Mouse (Mus musculus) thymus, adult 18-20 months (tissue): ENCODE data around the gene St8sia1.

Source experiments
- DNase-seq, 2 experiments: peaks; one replicate each; pipeline ENCODE4 v3.0.0; 2022; ENCODE audit warnings: mixed read lengths in 2 of 2

Gene St8sia1

DNA sequence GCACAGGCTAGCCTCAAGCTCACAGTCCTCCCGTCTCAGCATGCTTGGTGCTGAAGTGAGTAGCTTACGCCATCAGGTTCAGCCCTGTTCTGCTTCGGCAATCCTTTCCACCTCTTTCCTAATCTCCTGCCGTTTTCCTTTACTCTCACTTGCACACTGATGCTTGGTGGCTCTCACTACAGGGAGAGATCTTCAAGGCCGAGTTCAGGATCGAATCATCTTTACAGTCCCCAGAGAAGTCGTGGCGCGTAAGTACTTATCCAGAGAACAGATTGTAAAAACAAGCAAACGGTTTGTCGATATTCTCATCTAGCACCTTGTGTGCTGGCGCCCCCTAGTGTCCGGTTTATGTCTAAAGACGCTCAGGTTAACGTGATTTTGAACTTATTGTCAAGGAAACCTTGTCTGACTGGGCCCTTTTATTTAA lies 149.7 kb downstream of the St8sia1 start:
- peak; percentile 59 to 66 for DNase-seq

DNA sequence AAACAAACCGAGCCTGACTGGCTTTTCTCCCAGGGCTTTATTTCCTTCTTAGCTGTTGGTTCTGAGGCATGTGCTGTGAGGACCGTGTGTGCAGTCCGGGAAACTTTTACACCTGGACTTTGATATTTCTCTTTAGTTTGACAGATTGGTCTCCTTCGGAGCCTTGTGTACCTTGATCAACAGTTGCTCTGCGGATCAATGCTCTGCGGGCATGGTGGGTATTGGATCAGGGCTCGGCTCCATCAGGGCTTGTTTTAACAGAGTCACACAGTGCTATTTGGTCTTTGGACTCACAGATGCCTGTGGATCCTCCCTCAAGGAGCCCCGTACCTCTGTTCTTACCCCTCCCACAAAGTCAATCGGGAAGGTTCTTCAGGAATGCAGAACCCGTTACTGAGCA lies 150.2 kb downstream of the St8sia1 start:
- no peak for DNase-seq

DNA sequence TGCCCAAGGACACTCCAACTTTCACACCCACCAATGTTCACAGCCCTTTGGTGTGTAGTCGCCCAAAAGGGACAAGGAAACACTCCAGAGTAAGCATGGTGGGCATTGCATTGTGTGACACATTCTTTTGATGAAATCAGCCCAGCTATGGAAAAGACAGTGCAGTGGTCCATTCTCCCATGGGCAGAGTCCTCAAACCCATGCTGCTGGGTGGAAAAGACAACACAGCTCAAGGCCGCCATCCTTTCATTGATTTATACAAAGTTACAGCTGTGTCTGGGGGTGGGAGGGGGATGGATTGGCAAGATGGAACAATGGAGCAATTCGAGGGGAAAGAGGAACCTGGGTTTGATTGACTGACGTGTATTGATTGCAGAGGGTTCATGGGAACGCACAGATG lies 151.3 kb downstream of the St8sia1 start:
- no peak for DNase-seq

DNA sequence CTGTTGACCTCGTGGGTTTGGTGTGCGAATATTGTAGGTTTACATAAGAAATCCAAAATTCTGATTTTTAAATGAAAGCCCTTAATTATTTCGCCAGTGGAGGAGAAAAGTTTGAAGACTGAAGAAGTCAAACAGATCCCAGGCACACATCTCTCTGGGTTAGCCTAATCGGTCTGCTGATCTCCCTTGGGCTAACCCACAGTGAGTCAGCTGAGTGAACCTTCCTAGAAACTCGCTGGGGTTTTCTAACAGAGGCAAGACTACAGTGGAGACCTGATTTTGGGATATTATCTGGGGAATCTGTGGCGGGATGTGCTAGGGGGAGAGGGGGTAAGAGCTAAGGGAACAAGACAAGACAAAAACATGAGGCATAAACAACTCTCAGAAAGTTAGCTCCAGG lies 154.0 kb downstream of the St8sia1 start:
- no peak for DNase-seq

DNA sequence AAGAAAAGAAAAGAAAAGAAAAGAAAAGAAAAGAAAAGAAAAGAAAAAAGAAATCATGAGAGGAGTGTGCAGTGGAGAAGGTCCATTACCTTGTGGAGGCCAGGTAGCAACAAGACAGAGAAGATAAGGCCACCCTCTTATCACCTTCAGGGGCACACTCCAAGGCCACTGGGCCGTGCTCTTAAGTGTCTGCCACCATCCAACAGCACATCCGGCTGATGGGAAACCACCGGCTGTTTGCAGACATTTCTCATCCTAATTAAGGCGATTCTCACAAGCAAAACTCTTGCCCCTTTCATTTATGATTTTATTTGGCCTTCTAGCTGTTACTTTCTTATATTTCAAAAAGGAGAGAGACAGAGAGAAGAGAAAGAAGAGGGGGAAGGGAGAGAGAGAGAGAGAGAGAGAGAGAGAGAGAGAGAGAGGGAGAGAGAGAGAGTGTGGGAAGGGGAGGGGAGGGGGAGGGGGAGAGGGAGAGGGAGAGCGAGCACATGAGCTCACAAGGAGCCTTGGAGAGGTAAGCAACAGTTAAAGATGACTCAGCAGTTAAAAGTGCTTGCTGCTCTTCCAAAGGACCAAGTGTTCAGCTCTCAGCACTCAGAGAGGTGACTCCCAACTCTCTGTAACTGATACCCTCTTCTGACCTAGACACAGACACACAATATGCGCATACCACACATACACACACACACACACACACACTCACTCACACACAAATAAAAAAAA lies 154.7 kb downstream of the St8sia1 start:
- DNase-seq, result no peak

DNA sequence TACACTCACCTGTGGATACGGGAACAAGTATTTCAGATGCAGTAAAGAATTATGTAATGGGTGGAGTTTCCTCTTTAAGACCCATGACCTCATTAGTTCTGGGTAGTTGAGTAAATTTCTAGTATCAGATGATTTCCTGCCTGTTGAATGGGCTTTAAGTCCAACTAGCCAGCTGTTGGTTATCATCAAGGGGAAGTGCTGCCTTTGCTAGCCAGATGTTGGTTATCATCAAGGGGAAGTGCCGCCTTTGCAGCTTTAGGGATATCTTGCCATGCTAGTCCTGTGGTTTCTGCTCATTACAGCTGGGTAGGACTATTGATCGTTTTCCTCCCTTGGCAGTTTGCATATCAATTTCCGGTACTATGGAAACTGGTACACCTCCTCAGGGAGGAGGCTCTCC lies 157.9 kb downstream of the St8sia1 start:
- no peak for DNase-seq

DNA sequence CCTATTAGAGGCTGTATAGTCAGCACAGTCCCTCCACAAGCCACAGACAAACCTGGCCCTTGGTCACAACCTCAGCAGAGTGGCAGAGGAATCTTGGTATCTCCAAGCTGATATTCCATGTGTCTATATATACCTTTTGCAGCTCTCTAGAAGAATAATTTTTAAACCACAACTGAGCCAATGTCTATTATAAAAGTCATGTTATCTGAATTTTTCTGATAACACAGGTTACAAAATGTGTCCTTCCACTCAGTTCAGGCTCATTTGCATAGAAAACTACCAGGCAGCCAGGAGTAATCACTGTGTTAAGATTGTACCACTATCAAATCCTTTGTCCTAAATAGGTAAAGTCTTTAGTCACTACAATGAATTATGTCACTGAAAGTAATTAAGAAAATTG lies 159.8 kb downstream of the St8sia1 start, which contains the start of gene Sult6b2:
Sult6b2 (minus strand) TSS at position 101 of the 400 bp plus-strand sequence.
- DNase-seq, result no peak

DNA sequence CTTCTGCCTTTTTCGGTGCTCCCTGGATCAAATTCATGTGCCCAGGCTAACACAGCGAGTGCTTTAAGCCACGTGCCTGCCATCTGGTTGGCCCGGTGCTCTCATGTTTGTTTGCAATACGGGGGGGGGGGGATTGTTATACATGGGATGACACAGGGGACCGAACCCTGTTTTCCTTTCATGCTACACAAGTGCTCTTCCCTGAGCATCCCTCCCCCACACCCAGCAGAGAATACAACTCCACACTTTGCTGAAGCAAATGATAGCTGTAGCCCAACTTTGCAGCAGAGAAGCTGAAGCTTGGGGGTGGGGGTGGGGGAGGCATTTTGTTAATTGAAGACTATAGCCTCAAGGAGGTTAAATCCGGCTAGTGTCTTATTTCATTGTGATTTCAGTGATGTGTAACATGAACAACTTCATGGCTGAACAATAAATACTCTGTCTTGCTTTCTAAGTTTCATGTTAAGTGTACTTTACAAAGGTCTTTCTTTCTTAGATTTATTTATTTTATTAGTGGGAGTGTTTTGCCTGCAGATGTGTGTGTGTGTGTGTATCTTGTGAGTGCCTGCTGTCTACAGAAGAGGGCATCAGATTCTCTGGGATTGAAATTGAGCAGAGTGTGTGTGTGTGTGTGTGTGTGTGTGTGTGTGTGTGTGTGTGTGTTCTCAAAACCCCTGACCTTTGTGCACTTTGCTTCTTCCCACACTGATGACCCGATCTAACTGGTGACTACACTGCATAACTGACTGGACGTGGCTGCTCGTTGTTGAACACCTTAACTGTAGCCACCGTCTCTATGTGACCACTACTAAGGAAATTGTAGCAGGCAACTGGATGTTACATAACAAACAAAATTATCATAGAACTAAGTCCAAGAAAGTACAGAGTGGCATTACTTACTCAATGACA lies 161.4 kb downstream of the St8sia1 start:
- no peak for DNase-seq

DNA sequence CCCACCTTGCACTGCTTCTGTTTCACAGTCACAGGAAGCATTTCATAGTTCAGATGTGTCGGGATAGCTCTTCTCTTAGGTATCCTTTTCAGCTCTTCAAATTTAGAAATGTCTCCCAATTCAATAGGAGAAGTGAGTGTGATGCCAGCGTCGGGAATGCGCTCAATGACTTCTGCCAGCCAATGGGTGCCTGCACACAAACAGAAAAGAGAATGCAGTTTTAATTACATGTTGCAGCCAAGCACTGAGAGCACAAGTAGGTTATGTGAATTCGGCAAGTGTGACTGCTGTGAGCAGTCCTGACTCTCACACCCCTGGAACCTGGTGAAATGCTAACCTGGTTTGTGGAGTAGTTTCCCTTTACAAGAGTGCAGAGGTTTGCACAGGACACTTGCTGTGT lies 162.6 kb downstream of the St8sia1 start:
- DNase-seq, result no peak

DNA sequence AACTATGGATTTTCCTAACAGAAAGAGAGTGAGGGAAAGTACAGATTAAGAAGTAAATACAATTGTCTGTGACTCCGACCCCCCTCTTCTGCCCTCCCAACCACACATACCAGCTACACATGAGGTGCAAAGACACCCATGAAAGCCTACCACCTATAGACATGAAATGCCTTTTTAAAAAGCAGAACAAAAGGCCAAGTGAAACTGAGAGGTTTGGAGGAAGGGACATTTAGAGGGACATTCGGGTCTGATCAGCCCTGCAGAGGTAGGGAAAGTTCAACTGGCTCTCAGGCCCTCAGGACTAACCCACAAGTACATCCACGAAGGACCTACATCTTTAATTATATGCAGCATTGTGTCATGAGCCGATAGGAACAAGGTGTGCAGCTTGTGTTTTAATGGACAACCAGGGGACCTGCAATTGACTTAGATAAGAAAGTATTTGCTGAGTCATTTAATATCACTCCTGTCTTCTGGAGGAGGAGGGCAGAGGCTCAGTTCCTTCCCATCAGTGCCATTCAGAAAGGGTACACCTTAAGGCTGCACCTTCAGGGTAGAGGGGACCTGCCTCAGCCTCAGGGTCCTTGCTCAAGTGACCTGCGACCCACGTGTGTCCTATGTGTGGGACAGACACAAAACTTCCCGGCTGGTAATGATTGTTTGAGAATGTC lies 164.4 kb downstream of the St8sia1 start:
- no peak for DNase-seq

DNA sequence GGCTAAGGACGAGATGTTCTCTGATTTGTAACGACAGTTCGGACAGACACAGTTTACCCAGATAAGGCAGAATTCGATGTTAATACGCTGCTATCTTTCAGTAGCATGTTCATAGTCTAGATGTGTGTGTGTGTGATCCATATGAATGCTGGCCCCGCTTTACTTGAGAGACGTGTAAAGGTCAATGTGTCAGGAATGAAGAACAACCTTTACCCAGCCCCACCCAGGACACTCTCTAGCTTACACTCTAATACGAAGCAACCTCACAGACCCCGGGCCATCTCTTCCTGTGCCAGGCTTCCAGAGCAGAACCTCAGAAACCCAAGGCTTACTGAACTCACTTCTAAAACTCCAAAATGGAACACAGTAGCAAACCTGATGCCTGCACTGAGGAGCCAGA lies 165.4 kb downstream of the St8sia1 start:
- DNase-seq, result no peak

DNA sequence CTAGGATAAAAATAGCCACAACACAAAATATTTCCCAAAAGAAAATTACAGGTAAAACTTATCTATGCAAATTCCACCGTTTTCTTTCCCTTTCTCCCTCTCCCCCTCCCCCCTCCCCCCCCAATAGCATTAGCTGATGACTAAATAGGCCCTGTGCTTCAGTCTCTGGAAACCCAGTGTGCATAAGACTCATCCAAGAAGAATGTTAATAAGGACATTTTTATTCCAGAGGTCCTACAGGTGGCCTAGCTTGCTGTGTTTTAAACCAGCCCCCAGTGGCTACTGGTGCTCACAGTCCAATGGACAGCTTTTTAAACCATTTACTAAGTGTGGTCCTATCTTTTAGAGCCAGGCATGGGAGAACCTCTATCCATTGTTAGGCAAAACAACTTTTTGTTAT lies 166.3 kb downstream of the St8sia1 start:
- DNase-seq, result no peak

DNA sequence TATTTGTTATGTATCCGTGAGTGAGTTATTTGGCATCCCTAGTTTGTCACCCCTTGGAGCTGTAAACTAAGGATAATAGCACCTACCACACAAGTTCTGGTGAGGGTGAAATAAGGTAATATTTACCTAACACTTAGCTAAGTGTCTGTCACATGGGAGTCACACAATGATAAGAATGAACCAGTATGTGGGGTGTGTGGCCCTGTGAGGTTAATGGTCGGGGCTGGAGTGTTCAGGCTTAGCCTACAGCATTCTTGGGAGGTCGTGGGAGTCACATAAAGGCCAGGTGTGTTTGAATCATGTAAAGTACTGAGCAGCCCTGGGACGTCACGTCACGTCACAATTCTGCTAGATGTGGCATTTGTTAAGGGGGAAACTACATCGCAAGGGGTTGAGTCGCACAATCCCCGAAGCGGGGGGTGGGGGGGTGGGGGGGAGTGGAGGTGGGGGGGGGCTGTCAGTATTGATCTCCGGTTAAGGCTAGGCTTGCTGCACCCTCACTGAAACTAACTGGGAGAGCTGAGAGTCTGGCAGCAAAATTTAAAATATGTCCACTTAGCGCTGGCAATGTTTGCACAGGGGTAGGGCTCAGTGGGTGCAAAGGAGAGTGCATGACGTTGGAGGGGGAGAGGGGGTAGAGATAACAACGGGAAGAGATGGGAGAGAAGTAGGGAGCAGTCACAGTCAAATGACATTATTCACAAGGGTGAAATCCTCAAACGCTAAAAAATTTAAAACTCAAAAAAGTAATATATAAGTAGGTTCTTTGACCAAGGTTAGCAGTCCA lies 168.4 kb downstream of the St8sia1 start:
- no peak for DNase-seq

DNA sequence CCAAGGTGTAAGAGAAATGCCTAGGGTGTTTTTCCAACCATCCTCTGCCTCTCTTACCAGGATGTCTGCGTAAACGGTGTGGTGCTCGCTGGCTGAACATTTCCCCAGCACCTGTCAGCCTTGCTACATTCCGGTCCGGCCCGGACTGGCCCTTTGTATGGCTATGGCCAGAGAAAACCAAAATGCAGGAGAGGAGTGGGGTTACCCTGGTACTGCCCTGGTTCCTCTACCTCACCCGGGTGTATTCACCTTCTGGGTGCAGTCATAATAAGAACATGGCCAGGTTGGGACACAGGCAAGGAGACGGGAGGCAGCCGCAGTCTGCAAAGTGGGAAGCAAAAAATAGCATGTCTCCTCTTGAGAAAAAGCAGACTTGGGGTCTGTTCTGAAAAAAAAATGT lies 169.2 kb downstream of the St8sia1 start:
- no peak for DNase-seq

DNA sequence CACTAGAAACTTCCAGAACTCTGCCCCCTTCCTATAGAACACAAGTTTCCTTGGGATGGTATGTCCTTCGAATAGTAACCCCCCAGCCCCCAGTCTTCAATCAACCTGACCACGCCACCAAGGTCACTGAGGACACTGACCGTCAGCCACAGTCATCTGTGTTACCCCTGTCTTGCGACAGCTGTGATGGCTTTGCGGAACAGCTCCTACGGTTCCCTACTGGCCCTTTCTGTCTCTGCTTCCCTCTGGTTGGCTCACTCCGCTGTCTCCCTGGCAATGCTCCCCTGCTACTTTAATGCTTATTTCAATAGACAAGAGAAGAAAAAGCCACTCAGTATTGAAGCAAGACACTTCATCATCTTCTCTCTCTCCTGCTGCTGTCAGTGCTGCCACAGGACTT lies 170.8 kb downstream of the St8sia1 start:
- DNase-seq, result no peak

DNA sequence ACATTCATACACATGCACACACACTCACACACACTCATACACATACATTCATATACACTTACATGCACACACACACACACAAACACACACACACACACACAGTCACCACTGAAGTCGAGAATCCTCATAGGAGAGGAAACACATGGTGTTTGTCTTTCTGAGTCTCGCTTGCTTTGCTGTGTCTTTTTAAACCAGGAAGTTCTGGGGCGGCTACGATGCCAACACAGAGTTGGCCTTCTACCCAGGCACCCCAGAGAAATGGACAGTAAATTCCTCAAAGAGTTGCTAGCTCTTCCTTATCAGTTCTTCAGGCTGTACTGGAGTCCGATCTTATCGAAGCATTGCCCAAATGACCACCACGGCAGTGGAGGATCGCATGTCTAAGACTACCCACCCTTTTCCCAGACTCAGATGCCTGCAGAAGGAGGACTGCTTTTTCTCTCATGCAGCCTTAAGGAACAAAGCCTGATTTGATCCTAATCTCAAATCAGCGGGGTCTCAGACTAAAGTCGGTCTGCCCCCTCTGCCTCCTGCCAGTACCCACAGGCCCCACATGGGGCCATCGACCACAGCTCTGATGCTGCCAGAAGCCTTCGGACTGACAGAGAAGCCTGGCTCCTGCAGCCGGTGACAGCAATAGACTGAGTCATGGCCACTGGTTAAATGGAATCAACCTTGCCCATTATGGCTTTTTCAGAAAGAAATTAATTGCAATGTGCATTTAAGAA lies 171.8 kb downstream of the St8sia1 start:
- DNase-seq, result no peak

DNA sequence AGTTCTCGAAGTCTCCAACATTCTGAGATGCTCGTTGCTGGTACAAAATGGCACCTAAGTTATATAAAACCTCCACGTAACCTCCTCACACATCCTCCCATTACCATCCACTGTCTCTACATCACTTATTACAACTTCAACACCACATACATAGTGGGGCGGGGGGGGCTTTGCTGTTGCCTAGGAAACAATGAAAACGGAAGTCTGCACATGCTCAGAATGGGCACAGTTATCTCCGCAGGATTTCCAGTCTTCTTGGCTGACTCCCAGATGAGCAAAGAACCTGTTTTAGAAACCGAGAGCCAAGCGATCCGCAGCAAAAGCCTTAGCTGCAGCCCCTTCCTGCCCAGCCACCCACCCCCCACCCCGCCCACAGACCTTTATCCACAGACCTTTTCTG lies 174.5 kb downstream of the St8sia1 start:
- DNase-seq, result no peak

DNA sequence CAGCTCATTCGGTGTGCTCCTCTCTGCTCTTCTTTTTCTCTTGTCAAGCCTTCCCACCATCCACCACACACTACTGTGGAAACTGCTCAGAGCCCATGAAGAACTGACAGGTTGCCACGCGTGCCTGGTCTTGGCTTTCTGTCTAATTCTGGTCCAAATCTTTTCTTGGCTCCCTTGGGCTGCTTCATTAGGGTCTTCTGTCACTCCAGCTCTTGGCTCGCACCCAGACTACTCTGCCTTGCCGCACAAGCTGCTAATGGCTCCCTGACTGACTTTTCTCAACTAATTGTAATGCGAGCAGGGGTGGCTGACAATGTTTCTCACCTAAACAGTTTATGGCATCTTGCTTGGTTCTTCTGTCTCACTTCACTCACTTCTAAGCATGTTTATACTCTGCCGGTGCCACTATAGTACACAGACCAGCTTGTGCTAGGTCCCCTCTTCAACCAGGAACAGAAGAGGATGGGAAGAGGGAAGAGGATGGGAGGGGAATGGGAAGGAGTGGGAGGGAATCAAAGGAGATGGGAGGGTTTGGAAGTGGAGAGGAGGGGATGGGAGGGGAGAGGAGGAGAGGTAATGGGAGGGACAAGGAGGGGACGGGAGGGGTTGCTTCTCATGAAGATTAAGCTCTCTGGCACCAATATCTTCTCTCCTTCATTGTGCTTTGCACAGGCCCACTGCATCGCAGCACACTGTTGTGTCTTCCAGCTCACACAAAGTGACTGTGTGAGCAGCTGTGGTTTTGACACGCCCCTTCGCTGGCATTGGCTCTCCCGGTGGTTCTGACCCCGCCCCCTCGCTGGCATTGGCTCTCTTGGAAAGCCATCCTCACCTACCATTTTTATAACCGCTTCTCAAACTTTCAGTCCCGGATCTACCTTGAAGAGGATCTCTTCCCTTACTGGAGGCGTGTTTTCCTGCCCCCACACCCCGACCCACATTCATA lies 175.9 kb downstream of the St8sia1 start:
- DNase-seq, result no peak

DNA sequence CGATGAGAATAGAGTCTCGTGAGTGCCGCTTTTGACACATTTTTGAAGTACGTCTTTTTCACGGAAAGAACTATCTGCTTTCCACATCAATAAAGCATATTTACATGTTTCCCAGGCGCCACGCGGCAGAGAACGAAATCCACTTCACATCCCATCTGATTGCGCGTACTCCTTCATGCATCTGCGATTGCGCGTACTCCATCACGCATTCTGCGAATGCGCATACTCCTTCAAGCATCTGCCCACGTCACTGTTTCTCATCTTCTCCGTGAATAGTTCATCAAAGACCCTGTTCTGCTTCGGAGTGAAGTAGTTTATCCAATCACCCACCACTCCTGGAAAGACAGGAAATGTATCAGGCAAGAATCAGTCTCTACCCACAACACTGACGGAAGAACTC lies 178.1 kb downstream of the St8sia1 start:
- DNase-seq, result no peak

DNA sequence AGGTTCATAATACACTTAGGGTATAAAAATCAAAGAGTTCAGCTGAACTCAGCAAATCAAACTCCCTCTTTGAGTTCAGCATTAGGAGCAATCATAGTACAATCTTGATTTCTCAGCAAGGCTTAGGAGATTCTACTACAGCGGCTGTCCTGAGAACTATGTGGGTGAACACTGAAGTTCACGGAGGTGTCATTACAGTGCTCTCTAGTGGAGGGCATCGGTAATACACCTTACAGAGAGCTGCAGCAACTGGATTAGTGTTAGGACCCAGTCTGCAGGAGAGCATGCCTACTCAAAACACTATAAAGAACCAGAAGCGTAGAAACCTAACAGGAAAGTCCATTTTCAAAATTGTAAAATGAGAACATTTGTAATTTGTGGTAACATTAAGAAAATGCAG lies 178.9 kb downstream of the St8sia1 start:
- DNase-seq, result peak in 1 of 2 experiments; percentile 30

DNA sequence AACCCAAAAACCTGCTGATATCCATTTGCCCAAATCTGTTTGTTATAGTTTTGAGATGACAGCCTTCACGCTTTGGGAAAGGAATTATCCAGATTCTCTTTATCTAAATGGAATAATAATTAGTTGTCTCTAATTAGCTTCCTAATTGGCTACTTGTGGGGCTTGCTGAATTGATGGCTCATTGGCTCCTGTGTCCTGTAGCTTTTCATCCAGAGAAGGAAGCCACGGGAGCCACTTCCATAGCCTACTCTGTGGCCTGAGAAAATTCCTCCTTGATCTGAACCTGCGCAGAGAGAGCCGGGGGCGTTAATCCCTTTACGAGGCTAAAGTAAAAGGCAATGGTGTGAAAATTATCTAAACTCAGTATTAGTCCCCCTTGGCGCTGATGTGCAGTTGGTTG lies 183.0 kb downstream of the St8sia1 start:
- DNase-seq, result no peak
